Mouse (Mus musculus) heart, adult 8-10 months (tissue): ENCODE measurements around the gene Kdm4d. TPM values are rescaled to one million over a fixed set of nuclear protein-coding genes. Genes with fewer than 3 reads are reported as not detected.
"Not testable (repeated sequence)": the region's sequence is repeated elsewhere in the genome, so short reads cannot be mapped to it uniquely, and the experiment has no call there.

Experiments
- DNase-seq: peaks from one replicate; pipeline ENCODE4 v3.0.0; 2022; ENCODE audit warnings: low spot score
- total RNA-seq, 4 experiments: library from RNA; stranded (reverse); gene quantifications; 2 replicates each; pipeline ENCODE4 v1.2.4; 2022

Gene Kdm4d
- total RNA-seq, 4 experiments from 2014 or later: not detected

DNA sequence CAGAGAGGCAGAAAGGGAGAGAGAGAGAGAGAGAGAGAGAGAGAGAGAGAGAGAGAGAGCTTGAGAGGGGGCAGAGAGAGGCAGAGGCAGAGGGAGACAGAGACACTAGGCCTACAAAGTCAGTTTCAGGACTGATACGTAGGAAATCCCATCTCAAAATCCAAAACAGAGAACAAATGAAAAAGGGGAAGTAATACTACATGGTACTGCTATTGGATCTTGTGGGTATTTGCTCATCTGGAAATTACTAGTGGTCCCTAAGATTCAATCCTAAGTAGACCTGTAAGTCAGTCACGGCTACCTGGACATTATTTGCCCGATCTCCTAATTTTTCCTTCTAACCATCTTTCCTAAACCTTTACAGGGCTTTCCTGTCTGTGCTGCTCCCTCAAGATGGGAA lies 44.0 kb downstream of the Kdm4d start:
- DNase-seq: no peak

DNA sequence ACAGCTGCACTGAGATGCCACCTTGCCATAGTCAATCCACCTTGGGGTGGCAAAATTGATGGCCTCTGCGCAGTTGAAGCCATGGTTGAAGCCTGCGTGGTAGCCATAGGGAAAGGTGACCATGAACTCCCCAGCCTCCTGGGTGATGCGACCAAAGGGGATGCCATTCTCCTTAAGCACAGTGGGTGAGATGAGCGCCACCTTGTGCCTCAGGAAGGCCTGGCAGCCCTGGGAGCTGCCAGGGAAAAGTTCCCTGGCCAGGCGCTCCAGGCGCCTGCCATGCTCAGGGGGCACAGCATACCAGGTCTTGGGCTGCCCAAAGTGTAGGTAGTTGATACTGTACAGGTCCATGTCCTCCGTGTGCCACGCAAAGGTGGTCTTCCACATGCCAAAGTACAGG lies 49.2 kb downstream of the Kdm4d start:
- DNase-seq: not testable (repeated sequence)

DNA sequence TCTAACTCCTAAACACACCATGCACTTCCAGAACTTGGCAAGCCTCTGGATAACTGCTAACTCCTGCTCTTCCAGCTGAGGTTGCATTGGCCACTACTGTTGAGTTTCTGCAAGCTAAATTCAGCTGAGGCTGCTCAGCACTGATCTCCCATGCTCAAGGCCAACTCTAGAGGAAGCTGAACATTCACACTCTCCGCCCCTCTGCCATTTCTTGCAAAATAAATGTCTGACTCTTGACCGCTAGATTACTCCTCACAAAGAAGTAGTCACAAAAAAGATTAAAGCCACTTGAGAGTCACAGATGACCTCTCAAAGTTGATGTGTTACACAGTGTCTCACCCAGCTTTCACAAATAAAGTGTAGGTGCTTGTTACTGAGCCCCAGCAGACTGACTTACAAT lies 53.2 kb downstream of the Kdm4d start:
- DNase-seq: not testable (repeated sequence)

DNA sequence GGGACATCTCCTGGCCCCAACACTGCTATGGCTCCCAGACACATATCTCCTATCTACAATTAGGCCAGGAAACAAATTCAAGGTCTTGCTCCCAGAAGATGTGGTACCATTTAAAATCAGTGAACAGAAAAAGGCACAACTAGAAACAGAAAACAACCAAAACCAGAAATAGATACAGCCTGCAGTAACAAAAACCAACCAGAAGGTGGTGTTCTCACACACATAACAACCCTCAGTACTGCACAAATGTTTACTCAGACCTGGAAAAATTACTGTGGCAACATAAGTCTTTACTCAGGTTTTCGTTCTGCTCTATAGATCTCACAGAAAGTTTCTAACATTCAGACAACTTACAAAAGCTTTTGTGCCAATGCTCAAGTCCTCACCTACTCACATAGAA lies 59.9 kb downstream of the Kdm4d start:
- no peak for DNase-seq

DNA sequence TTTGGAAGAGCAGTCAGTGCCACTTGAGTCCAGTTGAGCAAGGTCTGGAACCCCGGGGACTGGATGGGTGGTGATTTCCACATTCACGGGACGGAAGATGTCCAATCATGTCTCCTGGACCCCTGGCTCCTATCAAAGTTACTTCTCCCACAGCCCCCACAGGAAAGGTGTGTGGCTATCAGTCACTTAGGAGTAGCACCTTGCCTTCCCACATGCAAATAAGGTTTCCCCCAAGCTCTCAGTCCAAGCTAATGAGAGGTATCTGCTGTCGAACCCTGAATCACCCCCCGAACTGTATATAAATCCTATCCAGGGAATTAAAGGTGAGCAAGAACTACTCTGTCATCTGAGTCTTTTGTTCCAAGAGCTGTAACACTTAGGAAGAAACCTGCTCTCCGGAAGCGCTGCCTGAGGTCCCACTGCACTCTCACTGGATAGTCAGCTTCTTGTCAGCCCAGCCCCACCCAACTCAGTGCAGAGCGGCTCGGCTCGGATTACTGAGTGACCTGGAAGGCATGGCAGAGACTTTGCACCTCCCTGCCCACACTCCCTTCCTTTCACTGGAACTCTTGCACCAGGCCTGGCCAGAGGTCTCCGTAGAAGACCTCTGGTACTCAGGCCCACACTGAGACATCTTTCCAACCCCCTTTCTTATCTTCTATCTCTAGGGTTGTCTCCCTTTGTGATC lies 66.9 kb downstream of the Kdm4d start:
- no peak for DNase-seq

Other genes with a start within 250 kb of the Kdm4d start
- 10 to 100 TPM; 22.8 to 25.5 (median 25.1) TPM for gene Sesn3, start 225.4 kb downstream of the Kdm4d start, total RNA-seq
- 1 to 10 TPM; 6.2 to 7.6 (median 7.1) TPM for gene Endod1, start 119.0 kb downstream of the Kdm4d start, total RNA-seq
- gene Cwc15, start 135 bp upstream of the Kdm4d start, total RNA-seq: 10 to 100 TPM; 58.2 to 79.0 (median 69.0) TPM
- 10 to 100 TPM; 56.2 to 65.0 (median 58.1) TPM for gene Amotl1, start 144.6 kb upstream of the Kdm4d start, total RNA-seq
- not detected for gene Piwil4, start 240.3 kb upstream of the Kdm4d start, total RNA-seq